Mouse (Mus musculus) heart, postnatal 0 days (tissue): Measurements from ENCODE around the gene Tnks2.

Source experiments
- CTCF ChIP-seq: IDR thresholded peaks from 2 replicates; pipeline ENCODE4 v1.5.1; 2016; ENCODE audit warnings: antibody characterized with exemption, control low read depth, low read depth
- EP300 ChIP-seq: IDR thresholded peaks from 2 replicates; pipeline ENCODE4 v1.6.1; 2016; ENCODE audit warnings: antibody characterized with exemption, low read depth

GRCm38 (mm10) chr19:36916876-36917389 is 82.9 kb downstream of the Tnks2 start:
- TF ChIP-seq CTCF (no peak), EP300 (no peak)
